Mouse (Mus musculus) bone marrow, adult 2 months (tissue): ENCODE data around the gene Kbtbd2. TPM values are rescaled to one million over a fixed set of nuclear protein-coding genes. Genes with fewer than 3 reads are reported as not detected.

ENCODE experiments used
- H3K27ac ChIP-seq: fragments of 200-500 bp; 2 replicates; pipeline ENCODE4 v1.5.1; 2012; ENCODE audit warnings: low read depth, mild to moderate bottlenecking, control low read depth, inconsistent platforms, low read length; ENCODE audit not compliant: control insufficient read depth, poor library complexity, insufficient read depth
- H3K4me1 ChIP-seq: fragments of 200-500 bp; 2 replicates; pipeline ENCODE4 v1.6.1; 2011; ENCODE audit warnings: low read length; ENCODE audit not compliant: control insufficient read depth, insufficient read depth
- H3K4me3 ChIP-seq: fragments of 200-500 bp; replicated peaks from 2 replicates; pipeline ENCODE3; 2011; ENCODE audit warnings: mild to moderate bottlenecking, low read depth, low read length, control low read depth; ENCODE audit not compliant: control insufficient read depth
- CTCF ChIP-seq: fragments of 200-500 bp; IDR thresholded peaks from 2 replicates; pipeline ENCODE4 v1.5.1; 2011; ENCODE audit warnings: low read length, control low read depth; ENCODE audit not compliant: control insufficient read depth, insufficient read depth
- POLR2A ChIP-seq: fragments of 200-500 bp; IDR thresholded peaks from 2 replicates; pipeline ENCODE4 v1.6.1; 2011; ENCODE audit warnings: low read depth, mild to moderate bottlenecking, control low read depth, low read length, borderline replicate concordance; ENCODE audit not compliant: control insufficient read depth
- WGBS: fragments of 180-500 bp; shearing (Covaris S2); methylation state at CpG from one replicate; pipeline ENCODE4 v1.1.7; 2018; 5-methylcytosine and 5-hydroxymethylcytosine counted together
- polyA plus RNA-seq: library from polyadenylated mRNA; stranded (reverse); fragments of >200 nt; gene quantifications from 2 replicates; pipeline ENCODE4 v1.2.4, GENCODE M21; 2011; ENCODE audit warnings: low replicate concordance; ENCODE audit not compliant: missing spikeins, insufficient read depth, insufficient read length

Gene Kbtbd2
- polyA plus RNA-seq, 1 experiment = 15.3 TPM

GRCm38 (mm10) chr6:56783561-56784272, 13.9 kb downstream of the Kbtbd2 start:
- no peak overlapping the region for H3K27ac ChIP-seq
- no peaks in the 10 kb centered on the region; the same call in 1 of the 2 replicates for H3K4me1 ChIP-seq

GRCm38 (mm10) chr6:56779636-56780035, 18.0 kb downstream of the Kbtbd2 start:
- Histone ChIP-seq H3K27ac (no peak overlapping the region), H3K4me1 (no peaks in the 10 kb centered on the region), H3K4me3 (no peak overlapping the region)
- 92% methylated on average over 5 of the region's 5 CpGs for WGBS
- no peak for TF ChIP-seq CTCF
- TF ChIP-seq POLR2A = no peak

More at GRCm38 (mm10) chr6:56783561-56784272, 13.9 kb downstream of the Kbtbd2 start:
- WGBS = 62% methylated on average over 4 of the region's 4 CpGs
- no peak overlapping the region for H3K4me3 ChIP-seq
- TF ChIP-seq CTCF = no peak
- TF ChIP-seq POLR2A = no peak

DNA sequence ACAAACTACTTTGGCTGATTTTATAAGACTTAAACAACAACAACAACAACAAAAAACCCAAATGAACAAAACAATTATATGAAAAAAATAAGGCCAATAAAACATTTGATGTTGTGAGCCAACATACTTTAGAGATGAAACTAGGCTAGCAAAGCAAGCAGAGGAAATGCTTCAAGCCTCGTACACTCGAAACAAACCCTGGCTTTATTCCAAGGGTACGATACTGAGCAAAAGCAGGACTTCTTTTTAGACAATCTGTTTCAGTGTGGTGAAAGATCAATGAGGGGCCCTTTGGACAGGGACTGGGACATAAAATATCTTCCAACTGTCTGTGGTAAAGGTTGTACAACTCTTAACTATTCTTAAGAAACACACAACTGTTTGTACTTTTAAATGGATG, 21.8 kb downstream of the Kbtbd2 start:
- TF ChIP-seq POLR2A = no peak
- TF ChIP-seq CTCF = no peak
- no peaks in the 10 kb centered on the region for H3K4me1 ChIP-seq
- WGBS = 77% methylated on average over 3 of the region's 3 CpGs
- no peak overlapping the region for H3K4me3 ChIP-seq
- no peak overlapping the region for H3K27ac ChIP-seq

- WGBS = 85% methylated on average over 4 of the region's 4 CpGs
- TF ChIP-seq POLR2A (no peak), CTCF (no peak)
- Histone ChIP-seq H3K4me3 (no peak overlapping the region), H3K27ac (no peak overlapping the region), H3K4me1 (no peaks in the 10 kb centered on the region)
These were observed 31.9 kb downstream of the Kbtbd2 start for GRCm38 (mm10) chr6:56765696-56766095.

DNA sequence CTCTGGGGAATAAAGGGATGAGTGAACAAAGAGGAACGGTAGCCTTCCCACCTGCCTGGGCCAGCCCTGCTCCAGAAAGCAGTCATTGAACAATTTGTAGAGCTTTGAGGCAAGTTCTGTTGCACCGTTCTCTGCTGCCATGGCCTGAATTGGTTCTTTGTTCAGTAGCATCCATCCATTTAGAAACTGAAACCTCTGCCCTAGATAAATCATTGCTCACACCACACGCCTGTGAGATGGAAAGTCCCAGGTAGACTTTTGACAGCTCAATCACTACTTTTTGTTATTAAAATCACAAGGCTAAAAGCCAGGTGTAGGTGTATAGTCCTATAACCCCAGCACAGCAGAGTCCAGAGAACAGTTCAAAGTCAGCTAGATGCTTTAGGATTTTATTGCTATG, 32.3 kb downstream of the Kbtbd2 start:
- 79% methylated on average over 3 of the region's 3 CpGs for WGBS
- no peak overlapping the region for H3K27ac ChIP-seq
- no peaks in the 10 kb centered on the region for H3K4me1 ChIP-seq
- no peak for TF ChIP-seq CTCF
- TF ChIP-seq POLR2A = no peak
- H3K4me3 ChIP-seq = no peak overlapping the region

DNA sequence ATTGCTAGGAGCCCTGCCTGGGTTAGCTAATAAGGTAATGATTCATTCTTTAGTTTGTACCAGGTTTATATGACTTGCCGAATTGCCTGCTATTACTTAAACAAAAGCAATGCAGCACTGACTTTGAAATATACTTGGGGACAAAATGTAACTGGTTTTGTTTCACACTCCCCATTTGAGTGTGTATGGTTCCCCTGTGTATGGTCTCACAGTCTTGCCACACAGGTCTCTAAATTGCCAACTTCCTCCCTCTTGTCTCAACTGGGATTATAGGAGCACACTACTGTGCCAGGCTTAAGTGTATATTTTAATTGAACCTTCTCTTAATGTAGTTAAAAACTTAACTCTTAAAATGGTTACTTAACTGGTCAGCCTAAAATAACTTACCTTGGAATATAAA, 38.3 kb downstream of the Kbtbd2 start:
- TF ChIP-seq POLR2A (no peak), CTCF (no peak)
- Histone ChIP-seq H3K4me3 (no peak overlapping the region), H3K27ac (no peak overlapping the region), H3K4me1 (no peaks in the 10 kb centered on the region)
- WGBS = 69% methylated on average over 1 of the region's 1 CpGs

DNA sequence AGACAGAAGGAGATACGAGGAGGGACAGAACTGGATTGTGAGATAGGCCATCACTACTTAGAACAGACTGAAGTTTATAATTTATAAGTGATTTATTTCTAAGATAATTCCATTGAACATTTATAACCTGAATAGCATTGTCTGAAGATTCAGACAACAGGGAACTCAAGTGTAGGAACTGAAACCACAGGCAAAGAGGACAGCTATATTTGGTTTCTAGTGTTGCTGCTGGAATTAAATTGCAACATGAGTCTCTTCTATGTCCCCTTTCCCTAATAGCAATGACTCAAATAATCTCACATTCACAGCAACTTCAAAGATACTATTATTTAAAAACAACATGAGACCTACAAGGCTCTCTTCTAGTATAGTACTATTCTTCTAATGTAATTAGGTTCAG, 41.5 kb downstream of the Kbtbd2 start:
- 76% methylated on average over 1 of the region's 1 CpGs for WGBS
- no peak overlapping the region for H3K27ac ChIP-seq
- no peaks in the 10 kb centered on the region for H3K4me1 ChIP-seq
- no peak overlapping the region for H3K4me3 ChIP-seq
- no peak for TF ChIP-seq CTCF

GRCm38 (mm10) chr6:56753719-56754118, 43.9 kb downstream of the Kbtbd2 start:
- WGBS = 52% methylated on average over 3 of the region's 3 CpGs
- Histone ChIP-seq H3K4me3 (no peak overlapping the region), H3K4me1 (no peaks in the 10 kb centered on the region), H3K27ac (no peak overlapping the region)
- TF ChIP-seq POLR2A = no peak

DNA sequence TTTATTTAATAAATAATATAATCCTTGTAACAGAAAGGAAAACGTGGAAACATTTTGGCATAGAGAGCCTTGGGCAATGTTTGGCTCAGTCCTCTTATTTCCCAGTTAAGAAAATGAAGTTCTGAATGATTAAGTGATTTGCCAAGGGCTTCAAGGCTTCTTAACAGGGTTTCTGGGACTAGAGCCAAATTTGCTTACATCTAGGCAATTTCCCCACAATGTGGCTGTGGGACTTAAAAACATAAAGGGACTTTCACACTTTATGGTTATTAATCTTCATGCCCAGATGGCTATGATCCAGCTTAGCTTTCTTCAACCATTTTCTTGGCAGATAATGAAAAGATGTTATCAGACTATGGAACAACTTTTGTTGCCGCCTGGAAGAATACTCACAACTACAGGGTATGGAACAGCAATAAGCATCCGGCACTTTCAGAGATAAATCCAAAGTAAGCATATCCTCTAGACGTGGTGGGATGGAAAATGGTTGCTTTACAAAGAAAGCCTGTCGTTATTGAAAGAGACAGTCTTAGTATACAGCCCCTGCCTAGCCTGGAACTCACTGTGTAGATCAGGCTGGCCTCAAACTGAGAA, 51.6 kb downstream of the Kbtbd2 start:
- TF ChIP-seq CTCF (no peak), POLR2A (no peak)

More for the DNA sequence above, 51.6 kb downstream of the Kbtbd2 start:
- Histone ChIP-seq H3K4me3 (no peak overlapping the region), H3K27ac (no peak overlapping the region), H3K4me1 (no peaks in the 10 kb centered on the region)
- 74% methylated on average over 5 of the region's 5 CpGs for WGBS
